Mouse (Mus musculus): ENCODE results near the gene Fxn. TPM values are rescaled to one million over a fixed set of nuclear protein-coding genes. Genes with fewer than 3 reads are reported as not detected.

The Fxn gene
- polyA plus RNA-seq, 1 experiment from 2014 or later = 45.9 TPM

DNA sequence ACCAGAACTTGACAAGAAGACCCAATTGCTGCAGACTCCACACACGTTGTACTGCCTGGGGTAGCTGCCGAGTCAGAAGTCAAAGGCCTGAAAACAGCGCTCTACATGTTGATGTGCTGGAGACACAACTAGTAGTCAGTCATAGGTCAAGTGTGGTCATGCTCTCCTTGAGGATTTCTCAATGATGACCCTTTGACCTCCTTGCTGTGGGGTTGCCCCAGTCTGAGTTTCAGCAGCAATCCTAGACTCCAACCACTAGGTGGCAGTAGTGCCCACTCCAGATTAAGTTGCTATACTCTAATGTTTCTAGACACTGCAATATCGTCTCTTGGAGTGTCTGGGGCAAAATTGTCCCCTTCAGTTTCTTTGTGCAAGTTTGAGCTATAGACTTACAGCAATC is 3.8 kb upstream of the Fxn start:
- Histone ChIP-seq H3K27me3 (no peaks in the 10 kb centered on the region), H3K4me2 (no peak overlapping the region), H3K9ac (no peak overlapping the region), H3K9me3 (replicated peaks) (no peaks in the 10 kb centered on the region), H3K4me3 (replicated peaks) (no peak overlapping the region), H3K4me1 (replicated peaks) (peaks cover 22% of the 10 kb centered on the region), H3K36me3 (replicated peaks) (no peaks in the 10 kb centered on the region), H3K27ac (replicated peaks) (no peak overlapping the region)
- no peak for ATAC-seq (ENCODE audit: insufficient read depth)
- 56% methylated on average over 4 of the region's 4 CpGs for WGBS (ENCODE audit: insufficient replicate concordance)

DNA sequence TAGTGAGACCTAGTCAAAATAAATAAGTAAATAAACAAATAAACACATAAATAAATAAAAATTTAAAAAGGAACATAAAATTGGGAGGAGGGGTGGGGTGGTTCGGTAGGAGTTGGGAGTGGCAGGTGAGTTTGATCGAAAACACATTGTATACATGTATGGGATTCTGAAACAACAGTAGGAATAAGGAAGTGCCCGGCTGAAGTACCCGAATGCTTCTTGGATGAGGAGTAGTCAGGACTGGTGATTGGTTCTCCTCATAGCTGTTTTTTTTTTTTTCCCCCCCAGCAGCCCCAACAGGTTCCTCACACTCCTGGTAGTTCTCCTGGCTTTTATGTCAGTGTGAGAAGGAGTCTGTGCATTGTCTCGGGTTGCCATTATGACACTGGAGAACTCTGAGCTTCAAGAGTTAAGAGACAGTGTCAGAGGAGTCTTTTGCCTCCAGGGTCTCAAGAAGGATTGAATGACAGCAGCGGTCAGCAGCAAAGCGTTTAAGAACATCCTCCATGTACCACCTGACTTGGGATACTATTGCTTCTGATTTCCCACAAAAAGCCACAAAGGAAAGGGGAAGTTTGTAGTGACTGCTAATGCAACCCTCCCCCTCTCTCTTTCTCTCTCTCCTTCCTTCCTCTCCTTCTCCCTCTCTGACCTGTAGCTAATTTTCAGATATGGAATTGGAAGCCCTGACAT is 1.0 kb upstream of the Fxn start:
- Histone ChIP-seq H3K27ac (replicated peaks) (peak overlapping the region; percentile 95), H3K9me3 (replicated peaks) (no peaks in the 10 kb centered on the region)
- WGBS (ENCODE audit: insufficient replicate concordance) = 23% methylated on average over 7 of the region's 7 CpGs

DNA sequence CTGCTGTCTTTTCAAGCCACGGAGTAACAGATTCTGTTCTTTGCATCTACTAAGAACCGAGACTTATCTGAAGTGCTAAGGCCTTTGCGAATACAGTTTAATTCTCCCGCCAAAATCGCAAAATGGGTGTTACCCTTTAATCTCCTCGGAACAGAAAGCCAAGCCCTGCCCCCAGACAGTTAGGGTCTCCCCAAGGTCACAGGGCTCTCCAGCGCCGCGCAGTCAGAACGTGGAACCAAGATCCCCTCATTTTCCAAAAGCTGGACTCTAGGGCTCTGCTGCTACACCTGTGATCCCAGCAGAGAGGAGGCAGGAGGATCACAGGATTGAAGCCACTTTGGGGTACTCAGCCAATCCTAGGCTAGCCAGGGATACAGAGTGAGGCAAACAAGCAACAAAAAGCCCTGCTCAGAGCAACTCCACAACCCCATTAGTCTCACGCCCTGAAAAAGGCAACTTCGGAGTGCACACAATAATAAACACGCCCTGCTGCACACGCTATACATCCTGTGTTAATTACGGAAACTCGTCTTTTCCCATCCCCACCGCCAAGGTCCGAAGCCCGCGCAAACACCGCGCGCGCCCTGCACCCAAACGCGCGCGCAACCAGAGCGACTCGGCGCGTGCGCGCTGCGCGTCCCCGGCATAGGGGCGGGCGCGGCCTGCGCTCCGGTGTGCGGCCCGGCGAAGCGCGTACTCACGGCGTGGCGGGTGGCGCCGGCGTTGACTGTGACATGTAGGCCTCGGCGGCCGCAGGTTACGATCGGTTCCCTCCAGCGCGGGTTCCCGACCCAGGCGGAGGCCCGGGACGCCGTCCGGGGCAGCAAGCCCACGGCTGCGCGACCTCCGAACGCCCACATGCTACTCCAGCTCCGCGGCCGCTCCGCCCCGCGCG is 452 bp downstream of the Fxn start:
- Histone ChIP-seq H3K36me3 (replicated peaks) (peaks cover 24% of the 10 kb centered on the region), H3K9me3 (replicated peaks) (no peaks in the 10 kb centered on the region)

More for the DNA sequence above, 1.0 kb upstream of the Fxn start:
- peak overlapping the region; percentile 73; the same call in 1 of the 2 replicates for H3K9ac ChIP-seq
- H3K27me3 ChIP-seq = no peaks in the 10 kb centered on the region
- H3K4me1 ChIP-seq (replicated peaks) = peaks cover 48% of the 10 kb centered on the region
- peak overlapping the region; percentile 74 for H3K4me3 ChIP-seq (replicated peaks)
- H3K4me2 ChIP-seq = peak overlapping the region; percentile 89
- ATAC-seq (ENCODE audit: insufficient read depth) = no peak
- H3K36me3 ChIP-seq (replicated peaks) = peaks cover 10% of the 10 kb centered on the region

DNA sequence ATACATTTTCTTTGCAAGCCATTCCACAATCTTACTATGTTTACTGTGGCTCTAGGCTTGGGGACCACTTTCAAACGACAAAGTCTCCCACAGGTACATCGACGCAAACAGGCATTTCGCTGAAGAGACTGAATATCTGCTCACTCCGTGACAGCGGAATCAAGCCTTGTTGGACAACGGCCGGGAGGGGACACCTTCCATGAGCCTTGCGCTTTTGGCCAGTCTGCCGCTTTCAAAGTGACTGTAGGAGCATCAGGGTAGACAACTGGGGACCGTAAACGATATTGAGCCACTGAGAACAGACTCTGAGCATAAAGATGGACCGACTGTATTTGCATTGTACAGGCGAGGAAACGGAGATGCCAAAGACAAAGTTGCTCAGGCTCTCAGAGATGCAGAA is 1.5 kb downstream of the Fxn start:
- Histone ChIP-seq H3K4me1 (replicated peaks) (peaks cover 67% of the 10 kb centered on the region), H3K27me3 (no peaks in the 10 kb centered on the region), H3K36me3 (replicated peaks) (peaks cover 24% of the 10 kb centered on the region), H3K9ac (peak overlapping the region; percentile 73), H3K4me3 (replicated peaks) (peak overlapping the region; percentile 74), H3K9me3 (replicated peaks) (no peaks in the 10 kb centered on the region), H3K27ac (replicated peaks) (peak overlapping the region; percentile 95), H3K4me2 (peak overlapping the region; percentile 89)
- 79% methylated on average over 15 of the region's 15 CpGs for WGBS (ENCODE audit: insufficient replicate concordance)
- ATAC-seq (ENCODE audit: insufficient read depth) = no peak

More for the DNA sequence above, 452 bp downstream of the Fxn start:
- Histone ChIP-seq H3K4me3 (replicated peaks) (peak overlapping the region; percentile 74), H3K4me1 (replicated peaks) (peaks cover 57% of the 10 kb centered on the region), H3K9ac (peak overlapping the region; percentile 73), H3K27me3 (no peaks in the 10 kb centered on the region), H3K27ac (replicated peaks) (peak overlapping the region; percentile 95), H3K4me2 (peak overlapping the region; percentile 89)
- peak; percentile 83 for ATAC-seq (ENCODE audit: insufficient read depth)
- under 1% methylated on average over 54 of the region's 78 CpGs for WGBS (ENCODE audit: insufficient replicate concordance)

DNA sequence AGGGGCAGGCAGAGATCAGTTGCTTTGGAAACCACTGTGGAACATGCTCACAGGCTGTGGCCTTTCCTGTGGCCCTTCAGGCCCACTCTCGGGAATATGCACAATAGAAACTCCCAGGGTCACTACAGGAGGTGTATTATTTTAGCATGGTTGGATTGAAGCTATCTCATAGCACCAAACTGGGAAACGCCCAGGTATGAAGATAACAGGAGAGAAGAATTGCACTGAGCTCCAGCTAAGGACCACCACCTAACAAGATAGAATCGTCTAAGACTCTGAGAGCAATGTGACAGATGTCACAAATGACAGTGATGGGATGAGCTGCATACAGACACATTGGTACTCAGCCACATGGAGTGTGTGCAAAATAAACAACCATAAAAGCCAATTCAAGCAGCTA is 6.1 kb downstream of the Fxn start:
- 21% methylated on average over 3 of the region's 3 CpGs for WGBS (ENCODE audit: insufficient replicate concordance)
- H3K9me3 ChIP-seq (replicated peaks) = no peaks in the 10 kb centered on the region
- H3K4me3 ChIP-seq (replicated peaks) = no peak overlapping the region
- H3K4me1 ChIP-seq (replicated peaks) = peaks cover 69% of the 10 kb centered on the region
- H3K9ac ChIP-seq = no peak overlapping the region
- no peaks in the 10 kb centered on the region for H3K27me3 ChIP-seq
- peak overlapping the region; percentile 46 for H3K4me2 ChIP-seq
- H3K36me3 ChIP-seq (replicated peaks) = peaks cover 48% of the 10 kb centered on the region
- H3K27ac ChIP-seq (replicated peaks) = peak overlapping the region; percentile 64
- peak; percentile 67 for ATAC-seq (ENCODE audit: insufficient read depth)

DNA sequence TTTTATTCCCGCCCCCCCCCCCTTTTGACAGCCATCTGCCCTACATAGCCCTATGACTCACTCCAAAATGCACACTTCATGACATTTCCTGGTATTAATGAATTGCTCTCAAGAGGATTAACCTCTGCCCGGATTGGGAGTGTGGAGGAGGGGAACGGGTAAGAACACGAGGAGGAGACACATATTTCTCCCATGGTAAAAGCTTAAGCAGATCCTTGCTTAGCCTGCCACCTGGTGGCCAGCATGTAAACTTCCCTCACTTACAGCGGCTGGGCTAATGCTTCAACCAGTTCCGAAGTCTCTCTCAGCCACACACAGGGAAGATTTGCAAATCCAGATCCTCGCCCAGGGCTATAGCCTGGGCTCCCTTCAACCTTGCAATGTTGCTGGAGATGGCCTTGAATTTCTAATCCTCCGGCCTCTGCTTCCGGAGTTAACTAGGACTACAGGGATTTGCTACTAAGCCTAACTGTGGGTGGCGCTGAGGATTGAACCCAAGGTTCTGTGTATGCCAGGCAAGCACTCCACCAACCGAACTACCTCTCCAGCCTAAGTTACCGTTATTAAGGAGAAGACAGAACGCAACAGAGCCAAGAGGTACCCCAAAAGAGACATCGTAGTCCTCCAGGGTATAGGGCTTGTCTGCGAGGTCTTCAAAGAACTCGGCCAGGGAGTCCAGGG is 8.5 kb downstream of the Fxn start:
- ATAC-seq (ENCODE audit: insufficient read depth) = peak; percentile 63
- peak overlapping the region; percentile 32; the same call in 1 of the 2 replicates for H3K4me2 ChIP-seq
- H3K36me3 ChIP-seq (replicated peaks) = peaks cover 55% of the 10 kb centered on the region
- H3K27ac ChIP-seq (replicated peaks) = peak overlapping the region; percentile 43
- WGBS (ENCODE audit: insufficient replicate concordance) = 46% methylated on average over 16 of the region's 16 CpGs
- H3K4me1 ChIP-seq (replicated peaks) = peaks cover 47% of the 10 kb centered on the region
- H3K27me3 ChIP-seq = no peaks in the 10 kb centered on the region
- H3K4me3 ChIP-seq (replicated peaks) = no peak overlapping the region
- H3K9me3 ChIP-seq (replicated peaks) = no peaks in the 10 kb centered on the region
- H3K9ac ChIP-seq = no peak overlapping the region

DNA sequence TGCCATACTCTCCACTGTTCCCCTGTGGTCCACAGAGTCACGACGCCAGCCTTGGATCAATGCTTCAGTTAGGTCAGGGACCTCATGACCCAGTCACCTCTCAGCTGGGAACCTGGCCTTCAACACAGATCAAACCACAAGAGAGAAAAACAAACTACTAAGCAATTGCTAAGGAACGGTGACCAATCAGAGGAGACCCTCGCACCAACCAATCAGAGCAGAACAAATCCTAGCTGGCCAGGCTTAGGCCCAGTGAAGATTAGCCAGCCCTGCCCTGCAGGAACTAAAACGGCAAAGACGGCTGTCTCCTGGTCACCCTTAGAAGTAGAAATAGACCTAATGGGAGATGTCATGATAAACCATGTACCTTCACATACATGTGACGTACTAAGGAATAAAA is 9.1 kb downstream of the Fxn start:
- H3K4me1 ChIP-seq (replicated peaks) = peaks cover 46% of the 10 kb centered on the region
- H3K36me3 ChIP-seq (replicated peaks) = peaks cover 55% of the 10 kb centered on the region

DNA sequence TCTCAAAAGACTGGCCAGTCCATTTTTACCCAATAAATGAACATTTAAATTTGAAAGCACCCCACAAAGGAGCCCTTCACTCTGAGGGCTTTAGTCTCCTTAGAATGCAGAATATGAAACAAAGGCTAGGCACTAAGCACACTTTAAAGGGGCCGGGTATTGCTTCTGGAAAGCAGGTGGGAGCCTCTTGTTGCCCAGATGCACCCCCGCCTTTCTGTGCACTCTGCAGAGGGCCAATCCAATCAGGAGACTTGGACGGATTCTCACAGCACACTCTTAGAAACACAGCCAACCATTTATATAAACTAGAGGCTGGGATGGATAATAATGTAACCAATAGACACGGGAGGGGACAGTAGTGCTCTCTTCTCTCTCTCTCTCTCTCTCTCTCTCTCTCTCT is 11.9 kb downstream of the Fxn start:
- Histone ChIP-seq H3K4me1 (replicated peaks) (peaks cover 32% of the 10 kb centered on the region), H3K27ac (replicated peaks) (no peak overlapping the region), H3K4me3 (replicated peaks) (no peak overlapping the region), H3K9me3 (replicated peaks) (no peaks in the 10 kb centered on the region), H3K27me3 (no peaks in the 10 kb centered on the region), H3K4me2 (no peak overlapping the region), H3K9ac (no peak overlapping the region), H3K36me3 (replicated peaks) (peaks cover 64% of the 10 kb centered on the region)
- no peak for ATAC-seq (ENCODE audit: insufficient read depth)
- 64% methylated on average over 4 of the region's 4 CpGs for WGBS (ENCODE audit: insufficient replicate concordance)

More for the DNA sequence above, 9.1 kb downstream of the Fxn start:
- Histone ChIP-seq H3K9me3 (replicated peaks) (no peaks in the 10 kb centered on the region), H3K27me3 (no peaks in the 10 kb centered on the region), H3K27ac (replicated peaks) (no peak overlapping the region; the same call in 1 of the 2 replicates), H3K4me3 (replicated peaks) (no peak overlapping the region), H3K4me2 (peak overlapping the region; percentile 32; the same call in 1 of the 2 replicates), H3K9ac (no peak overlapping the region)
- WGBS (ENCODE audit: insufficient replicate concordance) = 54% methylated on average over 7 of the region's 7 CpGs
- ATAC-seq (ENCODE audit: insufficient read depth) = peak; percentile 75

DNA sequence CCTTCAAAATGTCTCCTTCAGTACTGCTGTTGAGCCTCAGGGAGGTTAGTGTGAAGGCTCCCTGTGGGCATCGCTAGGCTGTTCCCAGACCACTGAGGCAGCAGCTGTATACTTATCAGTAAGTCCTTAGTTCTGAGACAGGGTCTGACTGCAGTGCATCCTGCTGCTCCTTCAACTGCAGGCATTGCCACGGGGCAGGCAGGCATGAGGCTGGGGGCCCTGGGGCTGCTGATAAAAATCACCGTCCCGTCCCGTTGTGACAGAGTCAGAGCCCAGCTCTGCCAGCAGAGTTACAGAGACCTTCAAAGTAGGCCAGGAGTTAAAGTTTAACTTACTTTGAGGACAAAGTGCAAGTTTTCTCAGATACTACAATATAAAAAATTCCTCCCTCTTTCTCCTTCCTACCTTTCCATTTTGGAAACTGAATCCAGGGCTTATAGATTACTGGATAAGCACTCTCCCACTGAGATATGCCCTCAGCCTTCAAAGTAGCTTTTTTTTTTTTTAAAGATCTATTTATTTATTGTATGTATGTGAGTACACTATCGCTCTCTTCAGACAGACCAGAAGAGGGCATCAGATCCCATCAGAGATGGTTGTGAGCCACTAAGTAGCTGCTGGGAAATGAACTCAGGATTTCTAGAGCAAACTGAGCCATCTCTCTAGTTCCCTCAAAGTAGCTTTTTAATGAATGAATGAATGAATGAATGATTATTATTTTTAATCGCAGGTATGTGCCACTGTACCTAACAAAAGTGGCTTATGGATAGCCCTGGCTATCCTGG is 14.2 kb downstream of the Fxn start:
- WGBS (ENCODE audit: insufficient replicate concordance) = 72% methylated on average over 7 of the region's 7 CpGs
- no peak overlapping the region for H3K4me3 ChIP-seq (replicated peaks)
- peak; percentile 53 for ATAC-seq (ENCODE audit: insufficient read depth)
- H3K27me3 ChIP-seq = no peaks in the 10 kb centered on the region
- peaks cover 74% of the 10 kb centered on the region for H3K36me3 ChIP-seq (replicated peaks)
- H3K27ac ChIP-seq (replicated peaks) = peak overlapping the region; percentile 77
- H3K4me1 ChIP-seq (replicated peaks) = peaks cover 18% of the 10 kb centered on the region
- no peak overlapping the region for H3K9ac ChIP-seq
- no peaks in the 10 kb centered on the region for H3K9me3 ChIP-seq (replicated peaks)
- H3K4me2 ChIP-seq = no peak overlapping the region

DNA sequence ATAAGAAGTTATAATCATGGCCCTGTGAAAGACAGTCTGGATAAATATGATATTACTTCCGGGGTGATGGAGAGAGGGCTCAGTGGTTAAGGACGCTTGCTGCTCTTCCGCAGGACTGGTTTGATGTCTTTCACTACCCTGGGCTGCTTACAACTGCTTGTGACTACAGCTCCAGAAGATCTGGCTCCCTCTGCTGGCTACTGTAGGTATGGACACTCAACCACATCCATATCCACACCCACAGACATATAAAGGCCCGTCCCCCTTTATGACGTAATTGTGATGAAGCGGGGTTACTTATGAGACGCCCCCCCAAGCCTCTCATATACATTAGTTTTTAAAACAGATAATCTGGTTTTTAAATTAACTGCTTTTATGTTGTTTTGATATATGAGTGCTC is 15.4 kb downstream of the Fxn start:
- WGBS (ENCODE audit: insufficient replicate concordance) = 33% methylated on average over 7 of the region's 7 CpGs
- peaks cover 69% of the 10 kb centered on the region for H3K36me3 ChIP-seq (replicated peaks)
- no peak overlapping the region for H3K27ac ChIP-seq (replicated peaks)
- no peaks in the 10 kb centered on the region for H3K9me3 ChIP-seq (replicated peaks)
- no peak overlapping the region for H3K9ac ChIP-seq
- ATAC-seq (ENCODE audit: insufficient read depth) = peak; percentile 63
- H3K4me3 ChIP-seq (replicated peaks) = no peak overlapping the region
- H3K4me1 ChIP-seq (replicated peaks) = peaks cover 13% of the 10 kb centered on the region; the same call in 1 of the 2 replicates
- no peaks in the 10 kb centered on the region for H3K27me3 ChIP-seq
- no peak overlapping the region for H3K4me2 ChIP-seq
